Mouse (Mus musculus) forebrain, embryonic 16.5 days (tissue): ENCODE data around the gene Rab11fip3. TPM values are rescaled to one million over a fixed set of nuclear protein-coding genes. Genes with fewer than 3 reads are reported as not detected.

Experiments used
- ATAC-seq: fragments of 200-750 bp; cut with Nextera tagmentation; 2 replicates; pipeline ENCODE4 v1.8.0; 2017; ENCODE audit warnings: mild to moderate bottlenecking, moderate library complexity
- H3K27ac ChIP-seq: fragments of 300-500 bp; sonication (generic); 2 replicates; pipeline ENCODE4 v1.5.1; 2014; ENCODE audit warnings: low read length, control low read depth
- H3K27me3 ChIP-seq: fragments of 300-500 bp; sonication (generic); replicated peaks from 2 replicates; pipeline ENCODE4 v1.6.1; 2014; ENCODE audit warnings: low read length; ENCODE audit not compliant: control insufficient read depth, insufficient read depth
- H3K36me3 ChIP-seq: fragments of 300-500 bp; sonication (generic); 2 replicates; pipeline ENCODE4 v1.6.1; 2014; ENCODE audit not compliant: control insufficient read depth, insufficient read depth
- H3K4me1 ChIP-seq: fragments of 300-500 bp; sonication (generic); replicated peaks from 2 replicates; pipeline ENCODE4 v1.6.1; 2014; ENCODE audit warnings: low read length; ENCODE audit not compliant: control insufficient read depth, insufficient read depth
- H3K4me2 ChIP-seq: fragments of 300-500 bp; sonication (generic); 2 replicates; pipeline ENCODE4 v1.6.1; 2014; ENCODE audit warnings: mild to moderate bottlenecking, low read length, control low read depth
- H3K4me3 ChIP-seq: fragments of 300-500 bp; sonication (generic); replicated peaks from 2 replicates; pipeline ENCODE4 v1.5.1; 2014; ENCODE audit warnings: mild to moderate bottlenecking, low read length, control low read depth
- H3K9ac ChIP-seq: fragments of 300-500 bp; sonication (generic); replicated peaks from 2 replicates; pipeline ENCODE4 v1.6.1; 2014; ENCODE audit warnings: low read depth, low read length, control low read depth
- H3K9me3 ChIP-seq: fragments of 300-500 bp; sonication (generic); 2 replicates; pipeline ENCODE4 v1.6.1; 2016; ENCODE audit warnings: low read length; ENCODE audit not compliant: control insufficient read depth
- WGBS: fragments of 180-500 bp; shearing (Covaris S2); extraction: QIAGEN DNeasy Blood & Tissue Kit; methylation state at CpG from one replicate; pipeline ENCODE4 v1.1.7; 2014; 5-methylcytosine and 5-hydroxymethylcytosine counted together
- polyA plus RNA-seq: library from polyadenylated mRNA; unstranded; fragments of >200 nt; fragmentation: Nextera tagmentation; extraction: Ambion mirVana; gene quantifications from 2 replicates; pipeline ENCODE4 v1.2.1, GENCODE M21; 2015

The Rab11fip3 gene
- polyA plus RNA-seq, 1 experiment from 2014 or later, result 39.9 TPM

GRCm38 (mm10) chr17:25958771-25959494 is 110.4 kb downstream of the Rab11fip3 start:
- Histone ChIP-seq H3K4me2 (no peak overlapping the region), H3K4me1 (0 out of 2 replicates have a peak, but pooled peaks cover 4% of the 10 kb centered on the region), H3K27ac (no peak overlapping the region), H3K27me3 (no peaks in the 10 kb centered on the region), H3K36me3 (no peaks in the 10 kb centered on the region; the same call in 1 of the 2 replicates), H3K4me3 (no peak overlapping the region), H3K9me3 (no peaks in the 10 kb centered on the region), H3K9ac (no peak overlapping the region)
- WGBS, result 95% methylated on average over 11 of the region's 11 CpGs
- no peak for ATAC-seq

- no peak for ATAC-seq
- Histone ChIP-seq H3K4me1 (0 out of 2 replicates have a peak, but pooled peaks cover 4% of the 10 kb centered on the region), H3K36me3 (no peaks in the 10 kb centered on the region; the same call in 1 of the 2 replicates), H3K27ac (no peak overlapping the region), H3K4me2 (no peak overlapping the region), H3K4me3 (no peak overlapping the region), H3K27me3 (peaks cover 10% of the 10 kb centered on the region), H3K9me3 (no peaks in the 10 kb centered on the region), H3K9ac (no peak overlapping the region)
- 74% methylated on average over 14 of the region's 14 CpGs for WGBS
These were observed 111.7 kb downstream of the Rab11fip3 start for GRCm38 (mm10) chr17:25957586-25958051.

- H3K4me3 ChIP-seq, result no peak overlapping the region
- no peak overlapping the region for H3K9ac ChIP-seq
- no peak overlapping the region for H3K4me2 ChIP-seq
- WGBS, result 84% methylated on average over 7 of the region's 7 CpGs
- H3K4me1 ChIP-seq, result peaks cover 9% of the 10 kb centered on the region
- H3K27ac ChIP-seq, result no peak overlapping the region
- peaks cover 20% of the 10 kb centered on the region for H3K27me3 ChIP-seq
- ATAC-seq, result no peak
- H3K36me3 ChIP-seq, result no peaks in the 10 kb centered on the region; the same call in 1 of the 2 replicates
- H3K9me3 ChIP-seq, result no peaks in the 10 kb centered on the region
These were observed 112.7 kb downstream of the Rab11fip3 start for GRCm38 (mm10) chr17:25956631-25957030.

GRCm38 (mm10) chr17:25956201-25956600 is 113.2 kb downstream of the Rab11fip3 start:
- H3K4me1 ChIP-seq, result peaks cover 14% of the 10 kb centered on the region
- H3K9ac ChIP-seq, result no peak overlapping the region
- ATAC-seq, result no peak
- H3K27ac ChIP-seq, result no peak overlapping the region
- WGBS, result 67% methylated on average over 6 of the region's 7 CpGs
- H3K9me3 ChIP-seq, result no peaks in the 10 kb centered on the region
- no peak overlapping the region for H3K4me3 ChIP-seq
- no peaks in the 10 kb centered on the region; the same call in 1 of the 2 replicates for H3K36me3 ChIP-seq
- peaks cover 25% of the 10 kb centered on the region for H3K27me3 ChIP-seq
- H3K4me2 ChIP-seq, result no peak overlapping the region

GRCm38 (mm10) chr17:25955736-25956135 is 113.6 kb downstream of the Rab11fip3 start:
- Histone ChIP-seq H3K27ac (no peak overlapping the region), H3K27me3 (peaks cover 27% of the 10 kb centered on the region), H3K4me2 (no peak overlapping the region), H3K4me3 (no peak overlapping the region), H3K4me1 (peaks cover 15% of the 10 kb centered on the region), H3K9ac (no peak overlapping the region), H3K9me3 (no peaks in the 10 kb centered on the region), H3K36me3 (no peaks in the 10 kb centered on the region; the same call in 1 of the 2 replicates)
- WGBS, result 70% methylated on average over 3 of the region's 3 CpGs
- ATAC-seq, result no peak

- Histone ChIP-seq H3K9ac (no peak overlapping the region), H3K9me3 (no peaks in the 10 kb centered on the region), H3K4me3 (no peak overlapping the region), H3K4me1 (peaks cover 15% of the 10 kb centered on the region), H3K27me3 (peaks cover 36% of the 10 kb centered on the region), H3K27ac (no peak overlapping the region), H3K36me3 (no peaks in the 10 kb centered on the region; the same call in 1 of the 2 replicates), H3K4me2 (no peak overlapping the region)
- WGBS, result 75% methylated on average over 2 of the region's 2 CpGs
- no peak for ATAC-seq
These were observed 114.7 kb downstream of the Rab11fip3 start for GRCm38 (mm10) chr17:25954671-25955070.

GRCm38 (mm10) chr17:25953161-25953560 is 116.2 kb downstream of the Rab11fip3 start:
- H3K9ac ChIP-seq, result no peak overlapping the region
- no peak for ATAC-seq
- 74% methylated on average over 5 of the region's 5 CpGs for WGBS
- H3K27ac ChIP-seq, result no peak overlapping the region
- H3K4me2 ChIP-seq, result no peak overlapping the region
- H3K36me3 ChIP-seq, result no peaks in the 10 kb centered on the region; the same call in 1 of the 2 replicates
- no peaks in the 10 kb centered on the region for H3K9me3 ChIP-seq
- H3K4me3 ChIP-seq, result no peak overlapping the region
- peaks cover 36% of the 10 kb centered on the region for H3K27me3 ChIP-seq
- peaks cover 15% of the 10 kb centered on the region for H3K4me1 ChIP-seq

- WGBS, result under 1% methylated on average over 56 of the region's 58 CpGs
- Histone ChIP-seq H3K27ac (no peak within 1 kb of the TSS), H3K9ac (0 out of 2 replicates have a peak within 1 kb of the TSS, but pooled peaks have one; percentile 2), H3K4me3 (peak within 1 kb of the TSS; percentile 34), H3K9me3 (no peaks in the 10 kb centered on the region), H3K4me1 (peaks cover 11% of the 10 kb centered on the region), H3K4me2 (peak within 1 kb of the TSS; percentile 46), H3K27me3 (peaks cover 36% of the 10 kb centered on the region), H3K36me3 (no peaks in the 10 kb centered on the region; the same call in 1 of the 2 replicates)
- no peak for ATAC-seq
These were observed 117.3 kb downstream of the Rab11fip3 start, which contains the start of gene A930017K11Rik for GRCm38 (mm10) chr17:25951803-25952623. A930017K11Rik (minus strand) TSS chr17:25952565.

- Histone ChIP-seq H3K4me3 (peak overlapping the region; percentile 34), H3K36me3 (no peaks in the 10 kb centered on the region; the same call in 1 of the 2 replicates), H3K4me2 (peak overlapping the region; percentile 46), H3K27ac (no peak overlapping the region), H3K4me1 (peaks cover 11% of the 10 kb centered on the region), H3K9ac (no peak overlapping the region), H3K27me3 (peaks cover 36% of the 10 kb centered on the region), H3K9me3 (no peaks in the 10 kb centered on the region)
- 1% methylated on average over 33 of the region's 33 CpGs for WGBS
- ATAC-seq, result no peak
These were observed 118.0 kb downstream of the Rab11fip3 start for GRCm38 (mm10) chr17:25951225-25951802.
